Mouse (Mus musculus) megakaryocyte, embryonic 14.5 days (primary cell): ENCODE results near the gene Ybey.

Experiments
- FLI1 ChIP-seq: IDR thresholded peaks from 2 replicates; pipeline ENCODE4 v1.6.1; 2012; ENCODE audit warnings: low read length, inconsistent platforms, mixed read lengths
- GATA1 ChIP-seq: IDR thresholded peaks from 3 replicates; pipeline ENCODE4 v1.6.1; 2012; ENCODE audit warnings: mixed read lengths, low read length, inconsistent platforms, borderline replicate concordance

DNA sequence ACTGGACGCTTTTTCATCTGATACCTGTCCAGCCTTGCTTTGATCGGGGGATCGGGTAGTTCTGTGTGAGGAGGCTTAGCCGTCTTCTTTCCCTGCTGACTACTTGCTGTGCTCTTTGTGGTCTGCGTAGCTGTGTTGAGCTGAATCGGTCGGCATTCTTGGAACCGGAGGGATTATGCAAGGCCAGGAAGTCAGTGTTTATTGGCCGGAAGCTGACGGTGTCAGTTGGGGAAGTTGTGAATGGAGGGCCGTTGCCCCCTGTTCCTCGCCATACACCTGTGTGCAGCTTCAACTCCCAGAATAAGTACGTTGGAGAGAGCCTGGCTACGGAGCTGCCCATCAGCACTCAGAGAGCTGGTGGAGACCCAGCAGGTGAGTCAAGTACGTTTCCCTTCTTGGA, 20.3 kb upstream of the Ybey start:
- TF ChIP-seq GATA1 = no peak
- no peak for TF ChIP-seq FLI1
